Mouse (Mus musculus) bone marrow, adult 2 months (tissue): Measurements from ENCODE around the gene Ddah1.

Experiments
- CTCF ChIP-seq: fragments of 200-500 bp; IDR thresholded peaks from 2 replicates; pipeline ENCODE4 v1.5.1; 2011; ENCODE audit warnings: low read length, control low read depth; ENCODE audit not compliant: control insufficient read depth, insufficient read depth
- POLR2A ChIP-seq: fragments of 200-500 bp; IDR thresholded peaks from 2 replicates; pipeline ENCODE4 v1.6.1; 2011; ENCODE audit warnings: low read depth, mild to moderate bottlenecking, control low read depth, low read length, borderline replicate concordance; ENCODE audit not compliant: control insufficient read depth

DNA sequence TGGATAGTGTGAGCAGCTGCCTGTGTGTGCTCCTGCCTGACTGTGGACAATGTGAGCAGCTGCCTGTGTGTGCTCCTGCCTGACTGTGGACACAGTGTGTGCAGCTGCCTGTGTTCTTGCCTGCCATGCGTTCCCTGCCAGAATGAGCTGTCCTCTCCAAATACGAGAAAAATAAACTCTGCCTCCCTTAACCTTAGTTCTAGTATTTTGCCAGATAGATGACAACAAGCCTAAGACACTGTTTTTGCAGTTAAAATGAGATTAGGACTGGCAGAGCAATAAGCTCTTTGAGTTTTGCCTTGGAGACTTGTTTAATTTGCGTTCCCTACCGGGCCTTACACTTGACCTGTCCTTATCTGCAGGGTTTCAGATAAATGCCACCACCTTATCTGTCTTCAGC, 63.7 kb downstream of the Ddah1 start:
- no peak for TF ChIP-seq CTCF
- TF ChIP-seq POLR2A, result no peak
